Mouse (Mus musculus) MEL (cell line): ENCODE data around the gene St13. TPM values are rescaled to one million over a fixed set of nuclear protein-coding genes. Genes with fewer than 3 reads are reported as not detected.

Experiments used
- DNase-seq: peaks from one replicate; pipeline ENCODE4 v3.0.0; 2011; ENCODE audit warnings: low read depth, low spot score
- H3K27ac ChIP-seq: 2 replicates; pipeline ENCODE4 v1.5.1; 2012; ENCODE audit warnings: low read depth, mild to moderate bottlenecking, control low read depth, low read length, moderate library complexity; ENCODE audit not compliant: control insufficient read depth
- H3K27me3 ChIP-seq, 2 experiments: fragments of 150-350 bp in 1 of 2; sonication (generic) in 1 of 2; 2 replicates each; pipeline ENCODE4 v1.6.1; 2012; ENCODE audit warnings: low read length in 2 of 2, mild to moderate bottlenecking in 2 of 2, improper control_type of control experiment in 1 of 2, moderate library complexity in 1 of 2; ENCODE audit not compliant: insufficient read depth in 2 of 2, control insufficient read depth in 1 of 2
- H3K36me3 ChIP-seq, 2 experiments: 2 replicates each; pipeline ENCODE4 v1.6.1; 2012 to 2014; ENCODE audit warnings: low read length in 2 of 2, improper control_type of control experiment in 1 of 2, inconsistent platforms in 1 of 2, mild to moderate bottlenecking in 1 of 2; ENCODE audit not compliant: insufficient read depth in 2 of 2, control insufficient read depth in 1 of 2
- H3K4me1 ChIP-seq, 2 experiments: fragments of 150-350 bp in 1 of 2; sonication (generic) in 1 of 2; 2 replicates each; pipeline ENCODE4 v1.6.1; 2012; ENCODE audit warnings: low read length in 2 of 2, improper control_type of control experiment in 1 of 2, mild to moderate bottlenecking in 1 of 2; ENCODE audit not compliant: insufficient read depth in 2 of 2, control insufficient read depth in 1 of 2
- H3K4me3 ChIP-seq, 2 experiments: fragments of 150-350 bp in 1 of 2; sonication (generic) in 1 of 2; 2 replicates each; pipeline ENCODE4 v1.5.1; 2012; ENCODE audit warnings: low read depth in 2 of 2, low read length in 2 of 2, mild to moderate bottlenecking in 2 of 2, moderate library complexity in 2 of 2, control low read depth in 1 of 2, improper control_type of control experiment in 1 of 2; ENCODE audit not compliant: control insufficient read depth in 1 of 2, insufficient read depth in 1 of 2
- H3K79me2 ChIP-seq: 2 replicates; pipeline ENCODE4 v1.6.1; 2012; ENCODE audit warnings: mild to moderate bottlenecking, low read length, moderate library complexity; ENCODE audit not compliant: control insufficient read depth, poor library complexity, insufficient read depth
- H3K9ac ChIP-seq: 2 replicates; pipeline ENCODE4 v1.6.1; 2012; ENCODE audit warnings: low read depth, mild to moderate bottlenecking, control low read depth, low read length, moderate library complexity; ENCODE audit not compliant: control insufficient read depth, poor library complexity, severe bottlenecking
- H3K9me3 ChIP-seq: fragments of 150-350 bp; sonication (generic); replicated peaks from 2 replicates; pipeline ENCODE4 v1.6.1; 2012; ENCODE audit warnings: mild to moderate bottlenecking, low read length, improper control_type of control experiment, moderate library complexity; ENCODE audit not compliant: insufficient read depth
- CTCF ChIP-seq, 3 experiments: IDR thresholded peaks in 2 of 3; conservative IDR thresholded peaks in 1 of 3; 2 replicates each; pipeline ENCODE4 v1.5.1; 2011 to 2012; ENCODE audit warnings: low read length in 3 of 3, low read depth in 2 of 3, mild to moderate bottlenecking in 2 of 3, improper control_type of control experiment in 1 of 3, inconsistent platforms in 1 of 3, mixed read lengths in 1 of 3, moderate library complexity in 1 of 3; ENCODE audit not compliant: control insufficient read depth in 1 of 3, insufficient read depth in 1 of 3, poor library complexity in 1 of 3, severe bottlenecking in 1 of 3
- E2F4 ChIP-seq: IDR thresholded peaks from 2 replicates; pipeline ENCODE4 v1.6.1; 2011; ENCODE audit warnings: low read depth, low read length, improper control_type of control experiment, borderline replicate concordance
- ELF1 ChIP-seq: IDR thresholded peaks from 2 replicates; pipeline ENCODE4 v1.6.1; 2014; ENCODE audit warnings: low read depth, mild to moderate bottlenecking, inconsistent platforms, low read length, improper control_type of control experiment, moderate library complexity
- EP300 ChIP-seq, 2 experiments: IDR thresholded peaks; 2 replicates each; pipeline ENCODE4 v1.6.1; 2011; ENCODE audit warnings: improper control_type of control experiment in 2 of 2, low read length in 2 of 2, low read depth in 1 of 2, mild to moderate bottlenecking in 1 of 2
- GABPA ChIP-seq: IDR thresholded peaks from 2 replicates; pipeline ENCODE4 v1.6.1; 2012; ENCODE audit warnings: low read depth, mild to moderate bottlenecking, inconsistent platforms, low read length, improper control_type of control experiment, moderate library complexity
- JUND ChIP-seq: IDR thresholded peaks from 2 replicates; pipeline ENCODE4 v1.6.1; 2011; ENCODE audit warnings: low read depth, mild to moderate bottlenecking, improper control_type of control experiment, low read length
- KAT2A ChIP-seq: conservative IDR thresholded peaks from 2 replicates; pipeline ENCODE4 v1.6.1; 2012; ENCODE audit warnings: low read depth, low read length, improper control_type of control experiment, inconsistent platforms
- MAX ChIP-seq: IDR thresholded peaks from 2 replicates; pipeline ENCODE4 v1.6.1; 2011; ENCODE audit warnings: low read length, improper control_type of control experiment
- MEF2A ChIP-seq: IDR thresholded peaks from 2 replicates; pipeline ENCODE4 v1.6.1; 2014; ENCODE audit warnings: low read depth, mild to moderate bottlenecking, inconsistent platforms, low read length, improper control_type of control experiment; ENCODE audit not compliant: poor library complexity, insufficient replicate concordance, severe bottlenecking; ENCODE audit errors: extremely low read depth
- MYB ChIP-seq: IDR thresholded peaks from 2 replicates; pipeline ENCODE4 v1.6.1; 2011; ENCODE audit warnings: mild to moderate bottlenecking, low read depth, low read length, improper control_type of control experiment
- NRF1 ChIP-seq: IDR thresholded peaks from 2 replicates; pipeline ENCODE4 v1.6.1; 2014; ENCODE audit warnings: low read depth, mild to moderate bottlenecking, inconsistent platforms, low read length, improper control_type of control experiment, moderate library complexity; ENCODE audit not compliant: poor library complexity, insufficient read depth, severe bottlenecking
- POLR2A ChIP-seq, 2 experiments: IDR thresholded peaks; 2 replicates each; pipeline ENCODE4 v1.6.1; 2011 to 2012; ENCODE audit warnings: low read length in 2 of 2, mild to moderate bottlenecking in 2 of 2, control low read depth in 1 of 2, improper control_type of control experiment in 1 of 2, low read depth in 1 of 2, moderate library complexity in 1 of 2; ENCODE audit not compliant: control insufficient read depth in 1 of 2, insufficient read depth in 1 of 2, poor library complexity in 1 of 2
- POLR2AphosphoS2 ChIP-seq: IDR thresholded peaks from 2 replicates; pipeline ENCODE4 v1.6.1; 2011; ENCODE audit warnings: low read length, improper control_type of control experiment
- POLR2AphosphoS5 ChIP-seq: IDR thresholded peaks from 2 replicates; pipeline ENCODE4 v1.6.1; 2012; ENCODE audit warnings: low read depth, borderline replicate concordance, mild to moderate bottlenecking, inconsistent platforms, low read length, moderate library complexity, mixed read lengths
- RCOR1 ChIP-seq: IDR thresholded peaks from 2 replicates; pipeline ENCODE4 v1.6.1; 2012; ENCODE audit warnings: low read depth, mild to moderate bottlenecking, inconsistent platforms, low read length, improper control_type of control experiment
- SMC3 ChIP-seq: IDR thresholded peaks from 2 replicates; pipeline ENCODE4 v1.6.1; 2011; ENCODE audit warnings: low read depth, low read length, improper control_type of control experiment
- TBP ChIP-seq: IDR thresholded peaks from 2 replicates; pipeline ENCODE4 v1.8.0; 2011; ENCODE audit warnings: low read depth, low read length, improper control_type of control experiment
- UBTF ChIP-seq: IDR thresholded peaks from 2 replicates; pipeline ENCODE4 v1.6.1; 2012; ENCODE audit warnings: low read depth, mild to moderate bottlenecking, inconsistent platforms, low read length, improper control_type of control experiment, moderate library complexity, borderline replicate concordance; ENCODE audit not compliant: insufficient read depth
- ZKSCAN1 ChIP-seq: IDR thresholded peaks from 2 replicates; pipeline ENCODE4 v1.6.1; 2012; ENCODE audit warnings: low read depth, mild to moderate bottlenecking, inconsistent platforms, low read length, improper control_type of control experiment, moderate library complexity
- ZMIZ1 ChIP-seq: IDR thresholded peaks from 2 replicates; pipeline ENCODE4 v1.6.1; 2012; ENCODE audit warnings: low read depth, mild to moderate bottlenecking, inconsistent platforms, low read length, improper control_type of control experiment, moderate library complexity
- polyA plus RNA-seq, 2 experiments: library from polyadenylated mRNA; stranded (reverse) in 1 of 2; unstranded in 1 of 2; fragments of >175 nt in 1 of 2; fragments of >200 nt in 1 of 2; gene quantifications; 2 replicates each; pipeline versions ENCODE4 v1.2.1 to v1.2.4; 2012; ENCODE audit warnings: low replicate concordance in 2 of 2, low read depth in 1 of 2; ENCODE audit not compliant: insufficient read length in 2 of 2, insufficient read depth in 1 of 2, missing spikeins in 1 of 2
- total RNA-seq: library from RNA; depleted of rRNA; stranded (reverse); fragments of 300-350 nt; gene quantifications from 2 replicates; pipeline ENCODE4 v1.2.3, GENCODE M21; 2012

St13 gene
- total and polyA plus RNA-seq, 3 experiments: 191 to 423 TPM; not detected in 1

- no peak overlapping the region for H3K9ac ChIP-seq
- H3K4me3 ChIP-seq: no peak overlapping the region
- no peaks in the 10 kb centered on the region for H3K9me3 ChIP-seq
- peak in 2 of 3 experiments; percentile 22 to 24; a peak in 1 of 6 replicates for TF ChIP-seq CTCF (IDR thresholded peaks at IDR 0.05 in 2 of 3, conservative IDR thresholded peaks at IDR 0.05 in 1 of 3; ENCODE audit: control insufficient read depth in 1 of 3, insufficient read depth in 1 of 3, low read depth in 2 of 3, low read length in 3 of 3, poor library complexity in 1 of 3, severe bottlenecking in 1 of 3)
- no peak for TF ChIP-seq ZKSCAN1
- no peak for TF ChIP-seq TBP
- peak; percentile 19 for DNase-seq
- H3K4me1 ChIP-seq: no peaks in the 10 kb centered on the region
- no peaks in the 10 kb centered on the region for H3K36me3 ChIP-seq
- no peaks in the 10 kb centered on the region for H3K27me3 ChIP-seq
- H3K27ac ChIP-seq: no peak overlapping the region
- no peaks in the 10 kb centered on the region for H3K79me2 ChIP-seq
These were observed 47.2 kb downstream of the St13 start for GRCm38 (mm10) chr15:81352638-81353037.

- Histone ChIP-seq H3K79me2 (no peaks in the 10 kb centered on the region), H3K9me3 (no peaks in the 10 kb centered on the region), H3K4me1 (no peaks in the 10 kb centered on the region), H3K36me3 (no peaks in the 10 kb centered on the region), H3K9ac (no peak overlapping the region), H3K27ac (no peak overlapping the region), H3K4me3 (no peak overlapping the region), H3K27me3 (no peaks in the 10 kb centered on the region)
- no peak for TF ChIP-seq MYB
- no peak for TF ChIP-seq POLR2AphosphoS5
- TF ChIP-seq POLR2AphosphoS2: no peak
- TF ChIP-seq MAX: no peak
- no peak for TF ChIP-seq UBTF
- TF ChIP-seq NRF1: no peak
- no peak for TF ChIP-seq MEF2A
- DNase-seq: no peak
These were observed 49.5 kb downstream of the St13 start for GRCm38 (mm10) chr15:81350401-81350800.

DNA sequence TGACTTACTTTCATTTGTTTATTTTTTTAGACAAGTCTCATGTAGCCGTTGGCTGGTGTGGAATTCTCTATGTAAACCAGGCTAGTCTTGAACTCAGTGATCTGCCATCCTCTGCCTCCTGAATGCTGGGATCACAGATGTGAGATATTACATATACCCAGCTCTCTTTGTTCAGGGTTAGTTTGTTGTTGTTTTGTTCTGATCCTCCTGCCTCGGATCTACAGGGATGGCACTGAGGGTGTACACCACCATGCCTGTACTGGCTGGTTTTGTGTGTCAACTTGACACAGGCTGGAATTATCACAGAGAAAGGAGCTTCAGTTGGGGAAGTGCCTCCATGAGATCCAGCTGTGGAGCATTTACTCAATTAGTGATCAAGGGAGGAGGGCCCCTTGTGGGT lies 51.5 kb downstream of the St13 start:
- H3K9me3 ChIP-seq: no peaks in the 10 kb centered on the region
- no peak overlapping the region for H3K27ac ChIP-seq
- TF ChIP-seq CTCF (IDR thresholded peaks at IDR 0.05 in 2 of 3, conservative IDR thresholded peaks at IDR 0.05 in 1 of 3; ENCODE audit: control insufficient read depth in 1 of 3, insufficient read depth in 1 of 3, low read depth in 2 of 3, low read length in 3 of 3, poor library complexity in 1 of 3, severe bottlenecking in 1 of 3) (no peak), E2F4 (no peak), MEF2A (no peak), POLR2AphosphoS2 (no peak), UBTF (no peak), ZKSCAN1 (no peak), KAT2A (no peak), ELF1 (no peak), GABPA (no peak), SMC3 (no peak), RCOR1 (no peak), TBP (no peak), JUND (no peak), ZMIZ1 (no peak), POLR2AphosphoS5 (no peak), POLR2A (IDR thresholded peaks at IDR 0.05; ENCODE audit: control insufficient read depth in 1 of 2, insufficient read depth in 1 of 2, low read depth in 1 of 2, low read length in 2 of 2, poor library complexity in 1 of 2) (no peak), EP300 (IDR thresholded peaks at IDR 0.05; ENCODE audit: low read depth in 1 of 2, low read length in 2 of 2) (no peak)
- no peak overlapping the region for H3K4me3 ChIP-seq
- H3K4me1 ChIP-seq: no peaks in the 10 kb centered on the region
- H3K36me3 ChIP-seq: no peaks in the 10 kb centered on the region; a peak in 1 of 4 replicates
- DNase-seq: no peak
- no peaks in the 10 kb centered on the region for H3K27me3 ChIP-seq
- H3K79me2 ChIP-seq: no peaks in the 10 kb centered on the region
- no peak overlapping the region for H3K9ac ChIP-seq
